Mouse (Mus musculus): ENCODE measurements around the gene Dnajc13. TPM values are rescaled to one million over a fixed set of nuclear protein-coding genes. Genes with fewer than 3 reads are reported as not detected.

The Dnajc13 gene
- polyA plus RNA-seq, 1 experiment from 2014 or later: 18.6 TPM

GRCm38 (mm10) chr9:104104986-104105385 lies 157.7 kb downstream of the Dnajc13 start:
- no peak overlapping the region for H3K4me2 ChIP-seq
- H3K9ac ChIP-seq: no peak overlapping the region
- no peaks in the 10 kb centered on the region for H3K27me3 ChIP-seq
- no peaks in the 10 kb centered on the region for H3K36me3 ChIP-seq
- no peak for ATAC-seq (ENCODE audit: borderline replicate concordance, extremely low read depth, low FRiP score, low TSS enrichment)
- no peaks in the 10 kb centered on the region for H3K4me1 ChIP-seq
- H3K4me3 ChIP-seq: no peak overlapping the region
- H3K27ac ChIP-seq: no peak overlapping the region
- H3K9me3 ChIP-seq: no peaks in the 10 kb centered on the region
- 75% methylated on average over 2 of the region's 2 CpGs for WGBS

GRCm38 (mm10) chr9:104102901-104103300 lies 159.8 kb downstream of the Dnajc13 start:
- H3K27ac ChIP-seq: no peak overlapping the region
- WGBS: 46% methylated on average over 2 of the region's 2 CpGs

GRCm38 (mm10) chr9:104102301-104102700 lies 160.4 kb downstream of the Dnajc13 start:
- no peak overlapping the region for H3K4me2 ChIP-seq

More at GRCm38 (mm10) chr9:104102901-104103300, 159.8 kb downstream of the Dnajc13 start:
- Histone ChIP-seq H3K4me3 (no peak overlapping the region), H3K36me3 (no peaks in the 10 kb centered on the region), H3K9me3 (no peaks in the 10 kb centered on the region), H3K27me3 (no peaks in the 10 kb centered on the region), H3K4me2 (no peak overlapping the region), H3K4me1 (no peaks in the 10 kb centered on the region), H3K9ac (no peak overlapping the region)
- no peak for ATAC-seq (ENCODE audit: borderline replicate concordance, extremely low read depth, low FRiP score, low TSS enrichment)

GRCm38 (mm10) chr9:104101458-104101857 lies 161.3 kb downstream of the Dnajc13 start:
- no peaks in the 10 kb centered on the region for H3K9me3 ChIP-seq
- no peaks in the 10 kb centered on the region for H3K36me3 ChIP-seq
- no peak overlapping the region for H3K27ac ChIP-seq
- WGBS: 36% methylated on average over 3 of the region's 3 CpGs
- no peak for ATAC-seq (ENCODE audit: borderline replicate concordance, extremely low read depth, low FRiP score, low TSS enrichment)
- no peaks in the 10 kb centered on the region for H3K27me3 ChIP-seq
- H3K4me3 ChIP-seq: no peak overlapping the region
- H3K4me1 ChIP-seq: no peaks in the 10 kb centered on the region
- H3K9ac ChIP-seq: no peak overlapping the region
- no peak overlapping the region for H3K4me2 ChIP-seq

More at GRCm38 (mm10) chr9:104102301-104102700, 160.4 kb downstream of the Dnajc13 start:
- ATAC-seq (ENCODE audit: borderline replicate concordance, extremely low read depth, low FRiP score, low TSS enrichment): no peak
- Histone ChIP-seq H3K4me1 (no peaks in the 10 kb centered on the region), H3K27ac (no peak overlapping the region), H3K9ac (no peak overlapping the region), H3K36me3 (no peaks in the 10 kb centered on the region), H3K27me3 (no peaks in the 10 kb centered on the region), H3K4me3 (no peak overlapping the region), H3K9me3 (no peaks in the 10 kb centered on the region)
- WGBS: 36% methylated on average over 6 of the region's 6 CpGs

Other genes with a start within 250 kb of the Dnajc13 start
- not detected in 2 replicates for gene Gm28305, start 222.3 kb downstream of the Dnajc13 start, polyA plus RNA-seq (2015; fragmentation: Nextera tagmentation; extraction: Ambion mirVana)
- 49.3 and 50.4 TPM in 2 replicates for gene Uba5, start 199.8 kb downstream of the Dnajc13 start, polyA plus RNA-seq (2015; fragmentation: Nextera tagmentation; extraction: Ambion mirVana)
- 9.0 and 10.8 TPM in 2 replicates for gene Acad11, start 199.6 kb downstream of the Dnajc13 start, polyA plus RNA-seq (2015; fragmentation: Nextera tagmentation; extraction: Ambion mirVana)
- gene Ackr4, start 136.0 kb downstream of the Dnajc13 start, polyA plus RNA-seq (2015; fragmentation: Nextera tagmentation; extraction: Ambion mirVana): 0.92 and 1.5 TPM in 2 replicates
- gene Acpp, start 74.8 kb upstream of the Dnajc13 start, polyA plus RNA-seq (2015; fragmentation: Nextera tagmentation; extraction: Ambion mirVana): 0.42 and 0.64 TPM in 2 replicates